Mouse (Mus musculus): ENCODE results near the gene Cops9. TPM values are rescaled to one million over a fixed set of nuclear protein-coding genes. Genes with fewer than 3 reads are reported as not detected.

The Cops9 gene
- polyA plus RNA-seq, 1 experiment = 262 TPM

DNA sequence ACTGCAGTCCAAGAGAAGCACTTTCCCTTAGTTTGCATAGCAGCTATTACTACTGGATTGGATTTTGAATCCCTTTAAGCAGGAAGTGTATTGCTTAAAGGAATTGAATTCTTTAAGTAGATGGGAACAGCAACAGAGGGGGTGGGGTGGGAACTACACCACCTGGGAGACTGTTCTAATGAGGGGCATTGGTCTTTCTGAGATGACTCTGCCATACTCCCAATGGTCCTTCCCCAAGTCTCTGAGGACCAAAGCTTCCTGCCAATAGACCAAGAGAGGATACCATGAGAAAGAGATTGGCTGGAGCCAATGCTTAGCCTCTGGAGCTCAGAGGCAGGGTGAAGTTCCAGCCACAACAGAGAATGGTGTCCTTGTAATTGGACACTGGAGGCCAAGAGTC, 47.7 kb downstream of the Cops9 start, which contains the start of gene Olfr1411:
Olfr1411 (plus strand) TSS at position 301 of the 400 bp plus-strand sequence.
- TF ChIP-seq POLR2A (IDR thresholded peaks at IDR 0.05; ENCODE audit: borderline replicate concordance, extremely low read depth, insufficient read depth, insufficient read length, poor library complexity, severe bottlenecking) (no peak), CTCF (IDR thresholded peaks at IDR 0.05; ENCODE audit: borderline replicate concordance, extremely low read depth, insufficient read depth, insufficient read length) (no peak)
- no peak for DNase-seq (ENCODE audit: low read depth)

Other genes with a start within 250 kb of the Cops9 start
- gene Ndufa10, start 168.1 kb downstream of the Cops9 start, polyA plus RNA-seq (2012; rRNA removed) = 116 and 117 TPM in 2 replicates
- not detected in 2 replicates for gene Olfr1416, start 156.9 kb downstream of the Cops9 start, polyA plus RNA-seq (2012; rRNA removed)
- gene Olfr1415, start 145.9 kb downstream of the Cops9 start, polyA plus RNA-seq (2012; rRNA removed) = not detected in 2 replicates
- not detected in 2 replicates for gene Olfr1414, start 123.3 kb downstream of the Cops9 start, polyA plus RNA-seq (2012; rRNA removed)
- not detected in 2 replicates for gene Olfr1413, start 70.7 kb downstream of the Cops9 start, polyA plus RNA-seq (2012; rRNA removed)
- not detected in 2 replicates for gene Olfr1412, start 56.2 kb downstream of the Cops9 start, polyA plus RNA-seq (2012; rRNA removed)
- not detected in 2 replicates for gene Olfr1411, start 47.6 kb downstream of the Cops9 start, polyA plus RNA-seq (2012; rRNA removed)
- not detected in 2 replicates for gene Olfr1410, start 36.2 kb downstream of the Cops9 start, polyA plus RNA-seq (2012; rRNA removed)
- not detected in 2 replicates for gene Olfr12, start 24.2 kb downstream of the Cops9 start, polyA plus RNA-seq (2012; rRNA removed)
- gene Otos, start 6.9 kb upstream of the Cops9 start, polyA plus RNA-seq (2012; rRNA removed) = 0.11 and 0.14 TPM in 2 replicates
- 157 and 180 TPM in 2 replicates for gene Gpc1, start 189.7 kb upstream of the Cops9 start, polyA plus RNA-seq (2012; rRNA removed)